Mouse (Mus musculus): ENCODE data around the gene Xpnpep1. TPM values are rescaled to one million over a fixed set of nuclear protein-coding genes. Genes with fewer than 3 reads are reported as not detected.

Xpnpep1 gene
- polyA plus RNA-seq, 1 experiment from 2014 or later, result 118 TPM

DNA sequence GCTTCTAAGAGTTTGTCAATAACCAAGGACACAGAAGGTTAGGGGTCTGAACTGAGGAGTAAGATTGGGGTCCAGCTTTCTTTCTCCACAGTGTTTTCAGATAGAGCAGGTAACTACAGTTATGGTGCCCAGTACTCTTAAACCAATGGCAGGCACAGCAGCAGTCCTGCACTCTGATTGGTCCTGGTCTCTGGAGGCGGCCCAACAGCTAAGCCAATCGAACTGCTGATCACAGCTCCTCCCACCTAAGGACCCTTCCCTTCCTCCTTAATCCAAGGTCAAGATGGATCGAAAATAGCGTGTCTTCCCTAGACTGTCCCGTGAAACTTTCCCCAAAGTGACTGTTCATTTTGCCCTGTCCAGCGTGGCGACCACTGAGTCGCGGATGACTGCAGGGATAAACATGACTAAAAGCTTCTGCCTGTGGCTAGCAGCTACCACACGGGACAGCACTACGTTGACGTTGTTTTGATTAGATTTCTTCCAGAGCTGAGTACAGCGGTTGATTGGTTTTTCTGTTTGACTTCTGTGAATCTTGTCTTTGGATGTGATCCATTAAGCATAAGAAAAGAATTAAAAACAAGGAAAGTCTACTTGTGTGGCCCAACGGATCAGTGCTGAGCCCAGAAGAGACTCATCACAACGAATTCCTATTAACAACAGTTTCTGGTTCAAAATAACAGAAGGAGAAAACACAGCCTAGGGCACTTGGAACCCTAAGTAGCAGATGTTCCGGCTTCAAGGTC lies 18.1 kb upstream of the Xpnpep1 start:
- Histone ChIP-seq H3K4me1 (ENCODE audit: control insufficient read depth, insufficient read depth, low read depth, low read length) (no peaks in the 10 kb centered on the region), H3K4me2 (ENCODE audit: low read length) (no peak overlapping the region), H3K36me3 (ENCODE audit: control insufficient read depth, insufficient read depth, low read length) (no peaks in the 10 kb centered on the region), H3K9ac (ENCODE audit: low read depth, low read length) (no peak overlapping the region), H3K27ac (ENCODE audit: low read depth, low read length) (no peak overlapping the region), H3K9me3 (ENCODE audit: control insufficient read depth, low read length) (no peaks in the 10 kb centered on the region), H3K27me3 (replicated peaks; ENCODE audit: control insufficient read depth, insufficient read depth, low read length) (no peaks in the 10 kb centered on the region), H3K4me3 (ENCODE audit: low read length) (no peak overlapping the region)
- no peak for ATAC-seq
- 91% methylated on average over 16 of the region's 16 CpGs for WGBS

DNA sequence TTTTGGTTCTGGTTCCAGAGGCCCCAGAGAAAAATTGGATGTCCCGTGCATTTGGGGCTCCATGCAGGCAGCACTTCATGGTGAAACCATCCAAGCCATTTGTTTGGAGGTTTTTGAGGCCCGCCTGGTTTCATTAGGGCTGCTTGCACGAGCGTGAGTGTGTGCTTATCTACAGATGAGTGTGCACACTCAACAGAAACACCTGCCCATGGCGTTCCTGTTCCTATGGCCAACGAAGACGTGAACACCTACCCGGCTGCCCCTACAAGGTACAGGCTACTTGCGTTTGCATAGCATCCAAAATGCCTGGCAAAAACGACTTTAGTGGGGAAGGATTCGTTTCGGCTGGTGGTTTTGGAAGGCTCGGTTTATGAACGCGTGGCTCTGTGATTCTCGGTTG lies 13.3 kb upstream of the Xpnpep1 start:
- Histone ChIP-seq H3K9ac (ENCODE audit: low read depth, low read length) (no peak overlapping the region), H3K36me3 (ENCODE audit: control insufficient read depth, insufficient read depth, low read length) (no peaks in the 10 kb centered on the region), H3K4me2 (ENCODE audit: low read length) (no peak overlapping the region), H3K4me3 (ENCODE audit: low read length) (no peak overlapping the region), H3K27me3 (replicated peaks; ENCODE audit: control insufficient read depth, insufficient read depth, low read length) (no peaks in the 10 kb centered on the region), H3K9me3 (ENCODE audit: control insufficient read depth, low read length) (no peaks in the 10 kb centered on the region), H3K4me1 (ENCODE audit: control insufficient read depth, insufficient read depth, low read depth, low read length) (no peaks in the 10 kb centered on the region; the same call in 1 of the 2 replicates), H3K27ac (ENCODE audit: low read depth, low read length) (no peak overlapping the region)
- 92% methylated on average over 16 of the region's 16 CpGs for WGBS
- no peak for ATAC-seq

DNA sequence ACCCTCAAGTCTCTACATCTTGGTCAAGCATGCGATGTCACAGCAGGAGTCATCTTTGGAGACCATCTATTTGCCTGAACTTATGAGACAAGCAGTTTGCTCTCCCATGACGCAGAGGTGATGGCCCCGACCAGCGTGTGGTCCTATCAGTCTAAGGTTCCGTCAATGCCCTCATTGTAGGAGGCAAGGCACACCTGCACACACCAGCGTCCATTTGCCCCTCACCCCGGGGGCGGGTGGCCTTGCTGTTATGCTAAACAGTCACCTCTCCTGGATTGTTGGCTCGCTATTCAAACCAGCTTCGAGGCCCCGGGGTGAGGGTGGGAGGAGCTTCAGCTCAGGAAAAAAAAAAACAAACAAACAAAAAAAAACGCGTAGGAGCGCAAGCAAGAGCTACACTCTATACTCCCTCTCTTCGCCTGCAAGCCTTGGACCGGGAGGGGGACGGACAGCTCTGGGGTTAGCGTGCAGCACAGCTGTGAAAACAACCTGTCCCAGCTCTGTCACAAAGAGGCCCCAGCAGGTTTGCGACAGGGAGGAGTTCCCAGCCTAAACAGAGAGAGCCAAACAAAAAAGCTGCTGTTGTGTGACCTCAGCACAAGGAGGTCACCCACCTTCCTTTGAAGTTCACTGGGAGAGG lies 12.1 kb upstream of the Xpnpep1 start:
- Histone ChIP-seq H3K9ac (ENCODE audit: low read depth, low read length) (no peak overlapping the region; the same call in 1 of the 2 replicates), H3K27ac (ENCODE audit: low read depth, low read length) (peak overlapping the region; percentile 23; the same call in 1 of the 2 replicates), H3K4me2 (ENCODE audit: low read length) (peak overlapping the region; percentile 51), H3K36me3 (ENCODE audit: control insufficient read depth, insufficient read depth, low read length) (no peaks in the 10 kb centered on the region), H3K4me1 (ENCODE audit: control insufficient read depth, insufficient read depth, low read depth, low read length) (no peaks in the 10 kb centered on the region; the same call in 1 of the 2 replicates), H3K9me3 (ENCODE audit: control insufficient read depth, low read length) (no peaks in the 10 kb centered on the region), H3K4me3 (ENCODE audit: low read length) (peak overlapping the region; percentile 9; the same call in 1 of the 2 replicates), H3K27me3 (replicated peaks; ENCODE audit: control insufficient read depth, insufficient read depth, low read length) (no peaks in the 10 kb centered on the region)
- peak; percentile 61; the same call in 1 of the 2 replicates for ATAC-seq
- 15% methylated on average over 19 of the region's 19 CpGs for WGBS

DNA sequence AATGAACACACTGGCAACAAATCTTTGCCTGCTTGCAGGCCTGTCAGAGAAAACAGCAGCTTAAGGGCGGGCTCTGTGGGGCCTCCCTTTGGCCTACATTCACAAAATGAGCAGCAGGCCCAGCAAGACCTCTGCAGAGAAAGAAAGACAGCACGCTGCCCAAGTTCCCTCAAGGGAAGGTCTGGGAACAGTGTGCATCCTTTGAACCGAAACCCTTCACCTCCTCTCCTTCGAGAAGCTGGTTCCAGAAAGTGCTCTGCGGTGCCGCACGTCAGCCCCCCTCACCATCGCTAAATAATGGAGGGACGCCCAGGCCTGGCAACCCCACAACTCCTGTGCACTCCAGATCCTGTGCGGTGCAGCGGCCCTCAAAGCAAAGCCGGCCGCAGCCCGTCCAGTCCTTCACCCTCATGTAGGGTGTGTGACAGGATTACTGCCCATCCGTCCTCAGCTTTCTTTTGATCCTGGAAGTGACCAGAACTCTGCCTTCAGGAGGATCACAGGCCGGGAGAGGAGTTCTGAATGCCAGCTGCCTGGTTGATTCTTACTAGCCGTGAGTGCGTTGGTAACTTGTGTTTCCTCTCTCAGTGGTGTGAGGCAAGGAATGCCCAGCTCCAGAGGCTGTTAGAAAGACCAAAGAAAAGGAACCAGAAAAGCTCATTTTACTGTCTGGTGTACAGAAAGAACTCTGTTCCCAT lies 11.4 kb upstream of the Xpnpep1 start:
- no peak overlapping the region for H3K4me3 ChIP-seq (ENCODE audit: low read length)
- H3K9ac ChIP-seq (ENCODE audit: low read depth, low read length), result no peak overlapping the region
- H3K4me1 ChIP-seq (ENCODE audit: control insufficient read depth, insufficient read depth, low read depth, low read length), result no peaks in the 10 kb centered on the region; the same call in 1 of the 2 replicates
- H3K27ac ChIP-seq (ENCODE audit: low read depth, low read length), result peak overlapping the region; percentile 29; the same call in 1 of the 2 replicates
- ATAC-seq, result no peak
- no peaks in the 10 kb centered on the region for H3K9me3 ChIP-seq (ENCODE audit: control insufficient read depth, low read length)
- H3K4me2 ChIP-seq (ENCODE audit: low read length), result no peak overlapping the region; the same call in 1 of the 2 replicates
- H3K36me3 ChIP-seq (ENCODE audit: control insufficient read depth, insufficient read depth, low read length), result no peaks in the 10 kb centered on the region
- WGBS, result 43% methylated on average over 18 of the region's 18 CpGs
- no peaks in the 10 kb centered on the region for H3K27me3 ChIP-seq (replicated peaks; ENCODE audit: control insufficient read depth, insufficient read depth, low read length)

DNA sequence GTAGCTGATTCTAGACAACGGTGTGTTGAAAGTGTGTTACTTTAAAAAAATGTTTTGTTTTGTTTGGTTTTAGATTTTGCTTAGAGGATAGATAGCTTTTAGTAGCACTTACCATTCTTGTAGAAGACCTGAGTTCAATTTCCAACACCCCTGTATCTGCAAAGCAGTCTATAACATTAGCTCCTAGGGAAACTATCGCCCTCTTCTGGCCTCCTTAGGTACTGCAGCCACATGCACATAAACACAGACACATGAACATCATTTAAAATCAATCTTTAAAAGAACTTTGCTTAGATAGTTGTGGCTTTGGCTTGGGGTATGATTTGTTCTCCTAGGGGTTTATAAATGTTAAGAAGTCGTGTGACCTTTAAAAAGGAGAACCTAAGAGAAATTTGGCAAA lies 10.1 kb upstream of the Xpnpep1 start:
- Histone ChIP-seq H3K4me1 (ENCODE audit: control insufficient read depth, insufficient read depth, low read depth, low read length) (no peaks in the 10 kb centered on the region; the same call in 1 of the 2 replicates), H3K27ac (ENCODE audit: low read depth, low read length) (no peak overlapping the region), H3K27me3 (replicated peaks; ENCODE audit: control insufficient read depth, insufficient read depth, low read length) (no peaks in the 10 kb centered on the region), H3K4me3 (ENCODE audit: low read length) (no peak overlapping the region), H3K9me3 (ENCODE audit: control insufficient read depth, low read length) (no peaks in the 10 kb centered on the region), H3K36me3 (ENCODE audit: control insufficient read depth, insufficient read depth, low read length) (no peaks in the 10 kb centered on the region), H3K4me2 (ENCODE audit: low read length) (no peak overlapping the region), H3K9ac (ENCODE audit: low read depth, low read length) (no peak overlapping the region)
- ATAC-seq, result no peak
- 81% methylated on average over 3 of the region's 3 CpGs for WGBS

DNA sequence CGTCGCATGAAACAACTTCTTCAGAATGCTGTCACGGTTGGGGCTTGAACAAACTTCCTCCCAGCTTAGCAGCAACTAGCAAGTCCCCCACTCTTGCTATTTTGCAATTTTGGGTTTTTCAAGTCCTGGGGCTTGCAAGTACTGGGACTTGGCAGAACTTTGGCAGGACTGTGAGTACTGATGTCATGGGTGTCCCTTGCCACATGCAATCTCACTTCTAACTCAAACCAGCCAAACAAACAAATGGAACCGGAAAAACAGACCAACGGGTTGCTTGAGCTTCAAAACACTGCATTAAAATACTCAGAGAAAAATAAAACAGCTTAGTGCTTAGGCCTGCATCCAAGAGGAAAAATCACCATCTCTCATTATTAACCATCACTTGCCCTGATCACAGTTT lies 7.2 kb upstream of the Xpnpep1 start:
- Histone ChIP-seq H3K9ac (ENCODE audit: low read depth, low read length) (no peak overlapping the region), H3K36me3 (ENCODE audit: control insufficient read depth, insufficient read depth, low read length) (no peaks in the 10 kb centered on the region), H3K4me3 (ENCODE audit: low read length) (no peak overlapping the region), H3K9me3 (ENCODE audit: control insufficient read depth, low read length) (no peaks in the 10 kb centered on the region), H3K27ac (ENCODE audit: low read depth, low read length) (no peak overlapping the region), H3K4me1 (ENCODE audit: control insufficient read depth, insufficient read depth, low read depth, low read length) (no peaks in the 10 kb centered on the region; the same call in 1 of the 2 replicates), H3K27me3 (replicated peaks; ENCODE audit: control insufficient read depth, insufficient read depth, low read length) (no peaks in the 10 kb centered on the region), H3K4me2 (ENCODE audit: low read length) (no peak overlapping the region)
- ATAC-seq, result no peak
- 74% methylated on average over 5 of the region's 5 CpGs for WGBS

DNA sequence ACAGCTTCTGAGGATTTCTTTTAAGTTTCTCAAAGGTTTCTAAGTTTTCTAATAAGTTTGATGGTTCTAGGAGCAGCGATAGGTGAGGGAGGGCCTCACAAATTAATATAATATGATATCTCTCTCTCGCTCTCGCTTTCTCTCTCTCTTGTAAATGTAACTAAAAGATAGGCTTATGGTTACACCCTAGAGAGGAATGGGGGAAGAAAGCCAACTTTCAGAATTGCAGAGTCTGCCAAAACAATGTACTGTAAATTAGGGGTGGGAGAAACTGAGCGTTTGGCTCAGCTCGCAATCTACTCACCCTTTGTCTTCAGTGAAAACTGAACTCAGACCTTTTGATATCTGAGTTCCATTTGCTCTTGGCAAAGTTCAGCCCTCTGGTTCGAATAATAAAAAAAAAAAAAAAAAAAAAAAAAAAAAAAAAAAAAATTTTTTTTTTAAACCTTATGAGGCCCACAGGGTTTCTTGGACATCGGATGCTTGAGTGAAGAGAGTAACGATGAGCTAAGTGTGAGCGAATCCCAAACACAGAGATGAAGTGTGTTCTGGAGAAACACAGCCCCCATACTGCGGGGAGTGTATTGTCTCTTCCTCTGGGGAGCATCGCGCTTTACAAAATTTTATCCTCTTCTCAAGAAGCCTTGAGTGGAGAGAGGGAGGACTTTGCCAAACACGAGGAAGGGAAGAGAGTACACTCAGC lies 3.6 kb upstream of the Xpnpep1 start:
- ATAC-seq, result no peak
- H3K27ac ChIP-seq (ENCODE audit: low read depth, low read length), result no peak overlapping the region
- WGBS, result 85% methylated on average over 13 of the region's 13 CpGs
- no peaks in the 10 kb centered on the region for H3K27me3 ChIP-seq (replicated peaks; ENCODE audit: control insufficient read depth, insufficient read depth, low read length)
- no peaks in the 10 kb centered on the region for H3K36me3 ChIP-seq (ENCODE audit: control insufficient read depth, insufficient read depth, low read length)
- peaks cover 3% of the 10 kb centered on the region; the same call in 1 of the 2 replicates for H3K4me1 ChIP-seq (ENCODE audit: control insufficient read depth, insufficient read depth, low read depth, low read length)
- H3K9ac ChIP-seq (ENCODE audit: low read depth, low read length), result no peak overlapping the region
- no peak overlapping the region for H3K4me3 ChIP-seq (ENCODE audit: low read length)
- no peaks in the 10 kb centered on the region for H3K9me3 ChIP-seq (ENCODE audit: control insufficient read depth, low read length)
- no peak overlapping the region for H3K4me2 ChIP-seq (ENCODE audit: low read length)

DNA sequence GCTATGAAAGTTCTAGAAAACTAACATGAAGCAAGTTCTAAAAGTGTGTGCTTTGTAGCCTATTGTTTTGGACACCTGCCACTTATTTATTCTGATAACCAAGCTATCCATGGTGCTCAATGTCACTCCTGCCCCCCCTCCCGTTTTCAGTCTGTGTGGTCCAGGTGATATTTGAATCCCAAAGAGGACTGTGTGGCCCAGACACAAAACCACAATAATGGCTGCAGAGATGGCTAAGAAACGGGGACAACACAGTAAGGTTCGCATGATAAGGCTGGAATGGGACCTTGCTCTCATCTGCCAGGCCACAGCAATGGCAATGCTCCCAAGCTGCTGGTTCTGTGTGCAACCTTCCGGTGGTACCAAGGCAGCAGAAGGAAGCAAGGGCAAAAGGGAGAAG lies 1.6 kb upstream of the Xpnpep1 start:
- no peak overlapping the region for H3K9ac ChIP-seq (ENCODE audit: low read depth, low read length)
- H3K36me3 ChIP-seq (ENCODE audit: control insufficient read depth, insufficient read depth, low read length), result no peaks in the 10 kb centered on the region
- H3K27me3 ChIP-seq (replicated peaks; ENCODE audit: control insufficient read depth, insufficient read depth, low read length), result no peaks in the 10 kb centered on the region
- no peak overlapping the region for H3K4me2 ChIP-seq (ENCODE audit: low read length)
- 74% methylated on average over 4 of the region's 4 CpGs for WGBS
- no peak overlapping the region for H3K4me3 ChIP-seq (ENCODE audit: low read length)
- peaks cover 14% of the 10 kb centered on the region for H3K4me1 ChIP-seq (ENCODE audit: control insufficient read depth, insufficient read depth, low read depth, low read length)
- H3K27ac ChIP-seq (ENCODE audit: low read depth, low read length), result no peak overlapping the region
- no peak for ATAC-seq
- H3K9me3 ChIP-seq (ENCODE audit: control insufficient read depth, low read length), result no peaks in the 10 kb centered on the region
